Mouse (Mus musculus) erythroblast, embryonic 14.5 days (primary cell): ENCODE data around the gene Fis1. TPM values are rescaled to one million over a fixed set of nuclear protein-coding genes. Genes with fewer than 3 reads are reported as not detected.

Experiments used
- H3K27me3 ChIP-seq: 2 replicates; pipeline ENCODE4 v1.6.1; 2012; ENCODE audit warnings: inconsistent platforms; ENCODE audit not compliant: control insufficient read depth
- H3K36me3 ChIP-seq: 2 replicates; pipeline ENCODE4 v1.6.1; 2012; ENCODE audit warnings: mild to moderate bottlenecking, inconsistent platforms; ENCODE audit not compliant: control insufficient read depth
- H3K4me1 ChIP-seq: 2 replicates; pipeline ENCODE4 v1.6.1; 2012; ENCODE audit warnings: inconsistent platforms; ENCODE audit not compliant: control insufficient read depth
- H3K4me3 ChIP-seq: replicated peaks from 2 replicates; pipeline ENCODE3; 2012; ENCODE audit warnings: moderate library complexity, mild to moderate bottlenecking, inconsistent platforms
- H3K9me3 ChIP-seq: 2 replicates; pipeline ENCODE4 v1.6.1; 2012; ENCODE audit warnings: low read length, inconsistent platforms, mixed read lengths; ENCODE audit not compliant: control insufficient read depth
- GATA1 ChIP-seq: IDR thresholded peaks from 2 replicates; pipeline ENCODE4 v1.6.1; 2012; ENCODE audit warnings: low read length, inconsistent platforms, mixed read lengths
- TAL1 ChIP-seq: IDR thresholded peaks from 3 replicates; pipeline ENCODE4 v1.6.1; 2012; ENCODE audit warnings: low read length, inconsistent platforms, mixed read lengths
- polyA plus RNA-seq: library from polyadenylated mRNA; stranded (reverse); fragments of >175 nt; gene quantifications from 2 replicates; pipeline ENCODE4 v1.2.3, GENCODE M21; 2012

Gene Fis1
- 325 and 364 TPM in 2 replicates for polyA plus RNA-seq

GRCm38 (mm10) chr5:136953015-136953414 lies at the start of gene Fis1:
Gene Fis1 (plus strand): TSS chr5:136953275.
- Histone ChIP-seq H3K4me3 (peak within 1 kb of the TSS; percentile 81), H3K4me1 (peaks cover 41% of the 10 kb centered on the region), H3K9me3 (no peaks in the 10 kb centered on the region), H3K27me3 (no peaks in the 10 kb centered on the region), H3K36me3 (peaks cover 7% of the 10 kb centered on the region)
- TF ChIP-seq GATA1 (no peak), TAL1 (no peak)

GRCm38 (mm10) chr5:136904621-136905020 lies 48.5 kb upstream of the Fis1 start:
- TF ChIP-seq TAL1 (no peak), GATA1 (no peak)
- Histone ChIP-seq H3K4me1 (peaks cover 7% of the 10 kb centered on the region), H3K36me3 (no peaks in the 10 kb centered on the region), H3K4me3 (no peak overlapping the region), H3K27me3 (no peaks in the 10 kb centered on the region), H3K9me3 (0 out of 2 replicates have a peak, but pooled peaks cover 2% of the 10 kb centered on the region)

GRCm38 (mm10) chr5:136905630-136906029 lies 47.4 kb upstream of the Fis1 start:
- Histone ChIP-seq H3K27me3 (no peaks in the 10 kb centered on the region), H3K4me3 (no peak overlapping the region), H3K9me3 (0 out of 2 replicates have a peak, but pooled peaks cover 2% of the 10 kb centered on the region), H3K4me1 (peaks cover 7% of the 10 kb centered on the region), H3K36me3 (no peaks in the 10 kb centered on the region)
- no peak for TF ChIP-seq TAL1
- no peak for TF ChIP-seq GATA1

- Histone ChIP-seq H3K36me3 (no peaks in the 10 kb centered on the region), H3K9me3 (0 out of 2 replicates have a peak, but pooled peaks cover 2% of the 10 kb centered on the region), H3K4me3 (peak overlapping the region; percentile 60), H3K27me3 (no peaks in the 10 kb centered on the region), H3K4me1 (peaks cover 7% of the 10 kb centered on the region)
- TF ChIP-seq TAL1 (no peak), GATA1 (no peak)
Observed at GRCm38 (mm10) chr5:136907587-136907986, 45.5 kb upstream of the Fis1 start.

GRCm38 (mm10) chr5:136907991-136908857 lies 44.9 kb upstream of the Fis1 start, which contains the start of gene Ift22:
Gene Ift22 (plus strand): TSS chr5:136908150.
- Histone ChIP-seq H3K9me3 (0 out of 2 replicates have a peak, but pooled peaks cover 2% of the 10 kb centered on the region), H3K4me1 (peaks cover 7% of the 10 kb centered on the region), H3K27me3 (no peaks in the 10 kb centered on the region), H3K36me3 (peaks cover 3% of the 10 kb centered on the region; the same call in 1 of the 2 replicates), H3K4me3 (peak within 1 kb of the TSS; percentile 60)
- TF ChIP-seq GATA1, result no peak
- TF ChIP-seq TAL1, result no peak

- H3K27me3 ChIP-seq, result no peaks in the 10 kb centered on the region
- H3K4me3 ChIP-seq, result no peak overlapping the region
- H3K9me3 ChIP-seq, result peaks cover 3% of the 10 kb centered on the region; the same call in 1 of the 2 replicates
- H3K36me3 ChIP-seq, result peaks cover 7% of the 10 kb centered on the region; the same call in 1 of the 2 replicates
- peaks cover 9% of the 10 kb centered on the region for H3K4me1 ChIP-seq
- TF ChIP-seq TAL1 (no peak), GATA1 (no peak)
Observed at GRCm38 (mm10) chr5:136914183-136914582, 38.9 kb upstream of the Fis1 start.

- H3K9me3 ChIP-seq, result peaks cover 3% of the 10 kb centered on the region; the same call in 1 of the 2 replicates
- H3K36me3 ChIP-seq, result peaks cover 11% of the 10 kb centered on the region
- H3K27me3 ChIP-seq, result no peaks in the 10 kb centered on the region
- TF ChIP-seq TAL1 (no peak), GATA1 (no peak)
- H3K4me3 ChIP-seq, result no peak overlapping the region
- peaks cover 19% of the 10 kb centered on the region for H3K4me1 ChIP-seq
Observed at GRCm38 (mm10) chr5:136917613-136918242, 35.3 kb upstream of the Fis1 start.

- TF ChIP-seq TAL1, result no peak
- TF ChIP-seq GATA1, result no peak
- H3K36me3 ChIP-seq, result peaks cover 10% of the 10 kb centered on the region
- H3K27me3 ChIP-seq, result no peaks in the 10 kb centered on the region
- H3K4me3 ChIP-seq, result peak overlapping the region; percentile 68
- peaks cover 3% of the 10 kb centered on the region; the same call in 1 of the 2 replicates for H3K9me3 ChIP-seq
- peaks cover 21% of the 10 kb centered on the region for H3K4me1 ChIP-seq
Observed at GRCm38 (mm10) chr5:136918655-136919472, 34.2 kb upstream of the Fis1 start.
